Mouse (Mus musculus): Measurements from ENCODE around the gene Atp8a2.

DNA sequence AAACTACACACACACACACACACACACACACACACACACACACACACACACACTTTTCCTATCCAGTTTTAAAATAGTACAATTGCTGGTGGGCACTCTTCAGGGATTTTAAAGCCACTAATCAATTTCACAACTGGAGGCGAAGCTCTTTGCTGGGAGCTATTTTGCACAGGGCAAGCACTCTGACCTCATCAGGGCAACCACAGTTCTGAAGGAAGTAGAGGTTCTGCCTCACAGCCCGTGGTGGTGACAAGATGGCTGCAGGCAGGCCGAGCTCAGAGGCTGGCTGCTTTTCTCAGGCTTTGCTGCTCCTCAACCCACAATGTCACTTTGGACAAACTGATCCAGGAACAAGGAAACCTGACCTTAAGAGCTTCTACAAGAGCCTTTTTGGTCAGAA is 590.0 kb downstream of the Atp8a2 start:
- TF ChIP-seq CTCF (IDR thresholded peaks at IDR 0.05; ENCODE audit: low read depth) (no peak), EP300 (IDR thresholded peaks at IDR 0.05; ENCODE audit: low read depth) (no peak)

Data from heart, postnatal 0 days (tissue).